Mouse (Mus musculus) erythroblast, embryonic 14.5 days (primary cell): Measurements from ENCODE around the gene Npb. TPM values are rescaled to one million over a fixed set of nuclear protein-coding genes. Genes with fewer than 3 reads are reported as not detected.

ENCODE experiments used
- H3K27me3 ChIP-seq: 2 replicates; pipeline ENCODE4 v1.6.1; 2012; ENCODE audit warnings: inconsistent platforms; ENCODE audit not compliant: control insufficient read depth
- H3K36me3 ChIP-seq: 2 replicates; pipeline ENCODE4 v1.6.1; 2012; ENCODE audit warnings: mild to moderate bottlenecking, inconsistent platforms; ENCODE audit not compliant: control insufficient read depth
- H3K4me1 ChIP-seq: 2 replicates; pipeline ENCODE4 v1.6.1; 2012; ENCODE audit warnings: inconsistent platforms; ENCODE audit not compliant: control insufficient read depth
- H3K4me3 ChIP-seq: replicated peaks from 2 replicates; pipeline ENCODE3; 2012; ENCODE audit warnings: moderate library complexity, mild to moderate bottlenecking, inconsistent platforms
- H3K9me3 ChIP-seq: 2 replicates; pipeline ENCODE4 v1.6.1; 2012; ENCODE audit warnings: low read length, inconsistent platforms, mixed read lengths; ENCODE audit not compliant: control insufficient read depth
- GATA1 ChIP-seq: IDR thresholded peaks from 2 replicates; pipeline ENCODE4 v1.6.1; 2012; ENCODE audit warnings: low read length, inconsistent platforms, mixed read lengths
- TAL1 ChIP-seq: IDR thresholded peaks from 3 replicates; pipeline ENCODE4 v1.6.1; 2012; ENCODE audit warnings: low read length, inconsistent platforms, mixed read lengths
- polyA plus RNA-seq: library from polyadenylated mRNA; stranded (reverse); fragments of >175 nt; gene quantifications from 2 replicates; pipeline ENCODE4 v1.2.3, GENCODE M21; 2012

The Npb gene
- polyA plus RNA-seq, 1 experiment = not detected

DNA sequence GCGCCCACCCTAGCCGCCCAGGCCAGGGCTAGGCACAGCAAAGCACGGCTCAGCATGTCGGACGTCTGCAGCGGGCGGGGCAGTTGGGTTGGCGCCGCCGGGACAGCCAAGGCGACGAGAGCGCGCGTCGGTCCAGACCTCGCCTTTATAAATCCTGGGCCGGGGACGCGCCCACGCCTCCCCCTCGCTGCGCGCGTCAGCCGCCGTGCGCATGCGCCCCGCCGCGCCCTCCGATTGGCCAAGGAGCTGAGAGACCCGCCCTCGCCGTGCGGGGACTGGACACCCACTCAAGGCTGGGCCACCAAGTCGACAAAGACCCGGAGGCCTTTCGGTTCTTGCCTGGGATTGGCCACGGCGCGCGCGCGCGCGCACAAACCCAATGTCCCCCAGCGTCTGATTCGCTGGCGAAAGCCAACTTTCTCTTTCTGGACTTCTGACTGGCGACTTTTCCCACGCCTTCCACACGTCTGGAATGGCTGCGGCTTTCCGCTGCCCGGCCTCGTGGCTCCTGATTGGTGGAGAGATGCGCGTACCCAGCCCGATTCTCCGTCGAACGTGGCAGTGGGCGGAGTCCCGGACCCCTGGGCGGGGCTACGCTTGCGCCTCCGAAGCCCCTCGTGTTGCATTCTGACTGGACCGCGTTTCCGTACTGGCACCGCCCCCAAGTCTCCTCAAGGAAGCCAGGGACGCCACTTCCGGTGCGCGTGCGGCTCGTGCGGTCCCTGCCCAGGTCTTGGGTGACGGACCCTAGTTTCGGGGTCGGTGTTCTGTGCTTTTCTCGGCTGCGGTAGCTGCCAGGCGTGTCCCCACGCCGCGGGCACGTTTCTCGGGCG lies 35.3 kb upstream of the Npb start, which contains the start of gene P4hb:
Gene P4hb, minus strand, starts transcription at position 502 of the 833 bp plus-strand sequence.
- no peaks in the 10 kb centered on the region for H3K27me3 ChIP-seq
- H3K9me3 ChIP-seq = no peaks in the 10 kb centered on the region
- no peak for TF ChIP-seq GATA1
- TF ChIP-seq TAL1 = no peak
- peaks cover 40% of the 10 kb centered on the region for H3K36me3 ChIP-seq
- peaks cover 47% of the 10 kb centered on the region for H3K4me1 ChIP-seq
- peak within 1 kb of the TSS; percentile 70 for H3K4me3 ChIP-seq

DNA sequence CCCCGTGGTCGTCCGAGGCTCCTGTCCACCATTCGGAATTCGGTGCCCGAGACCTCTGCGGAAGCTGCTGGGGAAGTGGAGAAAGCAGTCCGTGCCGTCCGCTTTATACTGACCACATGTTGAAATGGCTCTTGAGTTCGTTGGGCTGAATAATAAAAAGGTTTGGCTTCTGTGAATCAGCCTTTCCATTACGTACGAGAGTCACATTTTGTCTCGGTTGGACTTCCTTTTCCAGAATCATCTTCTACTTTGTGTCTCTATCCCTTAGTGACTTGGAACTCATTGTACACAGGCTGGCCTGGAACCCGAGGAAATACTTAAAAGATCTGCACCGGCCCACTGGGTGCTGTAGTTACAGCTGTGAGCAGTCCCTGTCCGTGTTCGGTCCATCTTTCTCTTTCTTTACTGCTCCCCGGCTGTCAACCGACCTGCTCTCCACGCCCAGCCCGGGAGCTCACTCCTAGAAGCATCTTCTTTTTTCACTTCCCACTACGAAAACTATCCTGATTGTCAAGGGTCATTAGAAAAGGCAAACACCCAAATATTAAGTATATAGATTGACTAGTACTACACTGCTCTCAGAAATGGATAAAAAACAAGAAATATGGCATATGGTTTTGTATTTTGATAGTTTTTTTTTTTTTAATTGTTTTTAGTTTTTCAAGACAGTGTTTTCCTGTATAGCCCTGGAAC lies 34.5 kb upstream of the Npb start:
- Histone ChIP-seq H3K27me3 (no peaks in the 10 kb centered on the region), H3K36me3 (peaks cover 40% of the 10 kb centered on the region), H3K9me3 (no peaks in the 10 kb centered on the region), H3K4me3 (peak overlapping the region; percentile 70), H3K4me1 (peaks cover 53% of the 10 kb centered on the region)
- TF ChIP-seq TAL1 (no peak), GATA1 (no peak)

DNA sequence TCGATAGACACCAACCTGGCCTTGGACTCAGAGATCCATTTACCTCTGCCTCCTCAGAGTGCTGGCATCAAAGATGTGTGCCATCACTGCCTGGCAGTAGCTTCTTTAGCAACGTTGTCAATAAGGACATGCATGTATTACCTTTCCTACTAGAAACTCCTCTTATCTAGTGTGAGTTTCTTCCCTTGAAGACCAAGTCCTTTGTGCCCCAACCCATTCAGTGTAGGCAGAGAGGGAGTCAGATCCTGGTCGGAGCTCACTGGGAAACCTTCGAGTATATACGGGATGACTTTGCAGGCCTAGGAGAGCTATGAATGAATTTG lies 34.0 kb upstream of the Npb start:
- Histone ChIP-seq H3K36me3 (peaks cover 43% of the 10 kb centered on the region), H3K4me3 (peak overlapping the region; percentile 70), H3K27me3 (no peaks in the 10 kb centered on the region), H3K4me1 (peaks cover 58% of the 10 kb centered on the region), H3K9me3 (no peaks in the 10 kb centered on the region)
- no peak for TF ChIP-seq GATA1
- no peak for TF ChIP-seq TAL1

DNA sequence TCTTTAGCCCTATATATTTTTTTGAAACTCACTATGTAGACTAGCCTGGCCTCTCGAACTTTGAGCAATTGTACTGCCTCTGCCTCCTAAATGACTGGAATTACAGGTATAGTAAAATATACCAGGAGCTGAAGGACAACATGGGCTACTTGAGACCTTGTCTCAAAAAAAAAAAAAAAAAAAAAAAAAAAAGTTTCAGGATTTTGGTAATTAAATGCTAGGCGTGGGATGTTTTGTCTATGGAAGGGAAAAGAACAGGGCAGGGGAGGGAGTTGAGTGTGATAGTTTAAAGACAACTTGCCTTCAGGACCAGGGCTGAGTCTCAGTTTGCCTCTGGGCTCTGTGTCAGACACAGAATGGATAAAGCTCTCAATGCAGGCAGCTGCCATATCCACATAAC lies 33.2 kb upstream of the Npb start:
- H3K9me3 ChIP-seq = no peaks in the 10 kb centered on the region
- TF ChIP-seq GATA1 (no peak), TAL1 (no peak)
- H3K4me3 ChIP-seq = no peak overlapping the region
- peaks cover 48% of the 10 kb centered on the region for H3K36me3 ChIP-seq
- peaks cover 65% of the 10 kb centered on the region for H3K4me1 ChIP-seq
- no peaks in the 10 kb centered on the region for H3K27me3 ChIP-seq

DNA sequence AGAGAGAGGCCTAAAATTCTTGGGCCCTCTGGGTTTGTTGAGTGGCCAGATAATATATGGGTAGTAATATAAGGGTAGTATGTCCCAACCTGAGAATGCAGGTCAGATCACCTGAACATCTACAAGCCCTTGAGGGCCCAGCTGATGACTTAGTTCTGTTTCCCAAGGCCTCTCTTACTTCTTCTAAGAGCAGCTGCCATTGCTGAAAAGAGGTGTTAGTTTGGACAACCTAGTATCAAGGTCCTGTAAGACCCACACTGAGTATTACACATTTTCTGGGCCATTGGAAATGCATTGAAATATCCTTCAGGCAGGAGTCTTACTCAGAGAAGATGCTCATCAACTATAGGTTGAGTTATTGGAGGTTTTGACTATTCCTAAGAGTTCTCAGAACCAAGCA lies 32.3 kb upstream of the Npb start:
- TF ChIP-seq TAL1 (no peak), GATA1 (no peak)
- H3K4me1 ChIP-seq = peaks cover 67% of the 10 kb centered on the region
- H3K36me3 ChIP-seq = peaks cover 42% of the 10 kb centered on the region
- H3K9me3 ChIP-seq = no peaks in the 10 kb centered on the region
- no peak overlapping the region for H3K4me3 ChIP-seq
- no peaks in the 10 kb centered on the region for H3K27me3 ChIP-seq

DNA sequence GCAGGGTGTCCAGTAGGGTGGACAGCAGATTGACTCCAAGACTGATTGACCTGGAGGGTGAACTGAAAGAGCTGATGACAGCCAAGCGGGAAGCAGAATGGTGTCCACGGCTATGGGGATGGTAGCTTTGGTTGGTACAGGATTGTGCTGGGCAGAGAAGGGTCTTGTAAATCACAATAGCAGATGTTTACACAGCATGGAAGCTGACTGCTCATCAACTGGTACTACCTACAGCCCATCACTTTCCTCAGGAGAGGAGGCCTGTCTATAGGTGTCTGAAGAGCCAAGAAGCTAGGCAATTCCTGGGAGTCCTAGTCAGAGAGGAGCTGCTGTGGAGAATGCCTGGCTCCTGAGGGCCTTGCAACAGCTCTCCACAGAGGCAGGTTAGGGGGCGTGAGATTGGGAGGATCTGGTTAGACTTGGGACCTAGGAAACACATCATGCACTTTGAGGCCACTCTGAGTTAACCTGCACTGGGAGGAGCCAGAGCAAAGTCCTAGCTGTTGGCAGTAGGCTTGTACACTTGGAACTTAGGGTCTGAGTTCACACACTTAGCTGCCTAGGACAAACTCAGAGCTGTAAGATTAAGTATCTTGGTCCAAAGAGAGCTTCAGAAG lies 31.8 kb upstream of the Npb start:
- Histone ChIP-seq H3K4me1 (peaks cover 64% of the 10 kb centered on the region), H3K9me3 (no peaks in the 10 kb centered on the region), H3K4me3 (no peak overlapping the region), H3K27me3 (no peaks in the 10 kb centered on the region), H3K36me3 (peaks cover 37% of the 10 kb centered on the region)
- TF ChIP-seq TAL1 (no peak), GATA1 (no peak)

DNA sequence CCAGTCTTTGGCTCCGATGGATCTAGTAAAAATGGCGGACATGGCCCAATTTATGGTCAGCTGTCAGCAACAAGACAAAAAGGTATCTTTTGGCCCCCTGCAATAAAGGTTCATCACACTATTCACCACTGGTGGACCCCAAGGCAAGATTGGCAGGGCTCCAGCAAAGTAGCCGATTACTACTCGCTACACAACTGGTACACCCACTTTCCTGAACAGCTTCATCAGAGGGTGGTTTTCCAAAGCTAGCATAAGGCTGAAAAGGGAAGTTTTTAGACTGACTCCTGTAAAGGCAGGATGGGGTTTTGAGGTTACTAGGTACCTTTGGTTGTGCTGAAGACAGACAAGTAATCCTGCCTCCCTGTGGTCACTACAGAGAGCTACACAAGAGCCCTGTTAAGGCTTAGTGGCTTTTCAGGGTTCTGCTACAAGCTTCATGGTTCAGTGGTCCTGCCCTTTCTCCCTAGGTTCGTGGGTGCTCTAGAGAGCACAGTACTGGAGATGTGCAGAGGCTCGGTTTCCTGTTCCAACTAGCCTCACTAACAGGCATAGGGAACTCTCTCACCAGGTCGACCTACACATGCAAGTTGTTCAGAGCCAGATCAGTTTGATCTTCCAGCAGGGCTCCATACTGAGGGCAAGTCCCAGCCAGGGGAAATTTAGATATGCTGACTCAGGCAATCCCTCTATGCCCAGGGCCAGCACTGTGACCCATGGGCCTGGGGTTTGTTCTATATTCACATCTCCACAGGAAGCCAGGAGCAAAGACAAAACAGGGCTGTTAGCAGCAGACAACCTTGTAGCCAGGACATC lies 30.9 kb upstream of the Npb start:
- H3K4me1 ChIP-seq = peaks cover 64% of the 10 kb centered on the region
- peaks cover 34% of the 10 kb centered on the region for H3K36me3 ChIP-seq
- no peak for TF ChIP-seq GATA1
- TF ChIP-seq TAL1 = no peak

DNA sequence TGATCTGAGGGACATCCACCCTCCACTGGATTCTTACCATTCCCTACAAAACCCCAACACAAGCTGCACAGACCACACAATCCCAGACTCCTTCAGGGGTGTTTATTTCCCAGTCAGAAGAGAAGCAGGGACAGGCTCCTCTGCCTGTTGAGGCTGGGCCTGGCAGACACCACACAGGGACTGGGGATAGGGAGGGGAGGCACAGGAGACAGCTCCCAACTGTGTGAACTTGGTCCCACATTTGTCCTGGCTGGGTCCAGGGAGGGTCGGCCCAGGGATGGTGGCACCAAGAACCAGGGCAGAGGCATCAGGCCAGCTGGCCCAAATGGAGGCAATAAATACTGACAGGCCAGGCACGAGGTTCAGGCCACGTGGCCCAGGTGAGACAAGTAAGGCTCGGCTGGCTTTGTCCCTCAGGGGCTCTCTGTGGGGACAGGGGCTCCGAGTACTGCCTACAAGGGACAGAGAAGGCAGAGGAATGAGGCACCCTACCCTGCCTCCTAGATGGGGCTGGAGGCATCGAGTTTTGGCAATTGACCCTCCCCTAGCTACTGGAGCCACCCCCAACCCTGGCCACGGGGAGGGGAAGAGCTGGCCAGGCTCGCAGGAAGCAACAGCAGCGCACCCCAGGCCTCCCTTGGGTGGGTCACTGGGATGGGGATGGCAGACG lies 30.1 kb upstream of the Npb start:
- Histone ChIP-seq H3K4me3 (no peak overlapping the region), H3K27me3 (no peaks in the 10 kb centered on the region), H3K36me3 (peaks cover 34% of the 10 kb centered on the region)

More for the DNA sequence above, 30.9 kb upstream of the Npb start:
- Histone ChIP-seq H3K27me3 (no peaks in the 10 kb centered on the region), H3K4me3 (no peak overlapping the region), H3K9me3 (no peaks in the 10 kb centered on the region)

More for the DNA sequence above, 30.1 kb upstream of the Npb start:
- Histone ChIP-seq H3K9me3 (no peaks in the 10 kb centered on the region), H3K4me1 (peaks cover 67% of the 10 kb centered on the region)
- TF ChIP-seq TAL1 (no peak), GATA1 (no peak)
